Mouse (Mus musculus) spleen, postnatal 10 days (tissue): Measurements from ENCODE around the gene Vmn1r84.

Source experiments
- DNase-seq, 2 experiments: peaks; one replicate each; pipeline ENCODE4 v3.0.0; 2021 to 2022; ENCODE audit warnings: low spot score in 2 of 2

Vmn1r84 gene

DNA sequence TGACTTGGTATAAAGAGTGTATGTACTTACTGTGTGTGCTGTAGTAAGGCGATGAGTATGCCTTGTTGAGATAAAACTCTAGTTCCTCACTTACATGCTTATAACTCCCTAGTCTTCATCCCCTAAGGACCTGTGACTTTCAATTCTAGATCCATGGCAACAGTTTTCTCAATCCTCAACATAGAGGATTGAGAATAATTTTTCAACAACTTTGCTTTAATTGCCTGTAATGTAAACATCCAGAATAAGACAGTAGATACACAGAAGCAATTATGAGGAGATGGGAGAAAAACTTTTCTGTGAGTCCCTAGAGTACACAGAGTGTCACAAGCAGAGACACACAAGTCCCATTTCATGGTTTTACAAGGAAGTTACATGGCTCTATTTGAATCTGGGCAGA lies at the start of gene Vmn1r84:
TSS of gene Vmn1r84 (minus strand) at position 101 of the 400 bp plus-strand sequence.
- no peak for DNase-seq

DNA sequence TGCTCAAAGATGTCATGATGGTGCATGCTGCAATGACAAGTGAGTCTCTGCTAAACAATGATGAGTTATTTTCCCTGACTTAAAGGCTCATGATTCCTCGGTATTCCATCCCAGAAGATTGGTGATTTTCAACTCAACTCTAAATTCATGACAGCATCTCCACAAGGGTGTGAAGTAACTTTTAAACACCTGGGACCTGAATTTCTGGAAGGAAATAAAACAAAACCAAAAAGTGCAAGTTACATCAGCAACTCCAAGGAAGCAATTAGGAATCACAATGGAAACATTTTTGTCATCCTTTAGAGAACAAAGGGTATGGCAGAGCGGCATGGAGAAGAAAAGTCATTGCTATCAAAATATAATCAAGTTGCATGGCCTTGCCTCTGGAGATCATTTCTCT lies 39.7 kb downstream of the Vmn1r84 start, which contains the start of gene Vmn1r83:
TSS of gene Vmn1r83 (minus strand) at position 101 of the 400 bp plus-strand sequence.
- DNase-seq: no peak
